ENCODE assay signal across 8 mouse cellular contexts in the genomic region with DNA sequence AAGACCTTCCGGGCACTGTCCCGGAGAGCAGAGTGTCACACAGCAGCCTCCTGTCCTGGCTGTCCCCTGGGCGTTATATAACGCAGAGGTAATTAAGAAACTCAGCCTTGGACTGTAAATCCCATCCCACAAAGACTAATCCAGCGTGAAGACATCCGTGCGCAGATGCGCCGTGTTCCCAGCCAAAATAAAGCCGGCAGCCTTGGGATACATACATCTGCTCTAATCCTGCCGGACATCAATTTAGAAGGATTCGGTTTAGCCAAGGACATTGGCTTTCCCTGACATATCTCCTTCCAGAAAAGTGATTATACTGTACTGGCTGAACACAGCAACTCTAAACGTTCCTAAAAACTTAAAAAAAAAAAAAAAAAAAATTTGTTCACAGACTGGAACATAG. TPM values are rescaled to one million over a fixed set of nuclear protein-coding genes. Genes with fewer than 3 reads are reported as not detected.
A peak's percentile ranks its signal among the peaks of the same experiment; 100 is the strongest.
DNase-seq lines count a peak whose midpoint lies in the region; ATAC-seq lines count a peak whose summit lies in the region.

No protein-coding gene starts in this region.

- H3K4me1 ChIP-seq in heart, embryonic 13.5 days: peaks cover 19% of the 10 kb centered on the region
- H3K4me1 ChIP-seq in embryonic facial prominence, embryonic 10.5 days: peaks cover 31% of the 10 kb centered on the region
- H3K4me1 ChIP-seq in hindbrain, embryonic 14.5 days (replicated peaks; ENCODE audit: control insufficient read depth, insufficient read depth, low read length): 0 out of 2 replicates have a peak, but pooled peaks cover 4% of the 10 kb centered on the region

- 72% methylated on average over 13 of the region's 13 CpGs for WGBS in heart, embryonic 13.5 days
- 50% methylated on average over 13 of the region's 13 CpGs for WGBS in embryonic facial prominence, embryonic 10.5 days
- WGBS in hindbrain, embryonic 14.5 days: 32% methylated on average over 13 of the region's 13 CpGs

- H3K27me3 ChIP-seq in heart, embryonic 13.5 days (replicated peaks): no peaks in the 10 kb centered on the region
- H3K27me3 ChIP-seq in embryonic facial prominence, embryonic 10.5 days (replicated peaks; ENCODE audit: low read depth, poor library complexity, severe bottlenecking): no peaks in the 10 kb centered on the region
- H3K27me3 ChIP-seq in hindbrain, embryonic 14.5 days (ENCODE audit: control insufficient read depth, insufficient read depth, low read length): no peaks in the 10 kb centered on the region

- H3K36me3 ChIP-seq in heart, embryonic 13.5 days: no peaks in the 10 kb centered on the region
- no peaks in the 10 kb centered on the region for H3K36me3 ChIP-seq in embryonic facial prominence, embryonic 10.5 days (replicated peaks)
- no peaks in the 10 kb centered on the region for H3K36me3 ChIP-seq in hindbrain, embryonic 14.5 days (replicated peaks; ENCODE audit: control insufficient read depth, insufficient read depth)

- H3K4me3 ChIP-seq in heart, embryonic 13.5 days: no peak overlapping the region
- H3K4me3 ChIP-seq in embryonic facial prominence, embryonic 10.5 days: no peak overlapping the region
- H3K4me3 ChIP-seq in hindbrain, embryonic 14.5 days (replicated peaks; ENCODE audit: low read length): no peak overlapping the region

- no peaks in the 10 kb centered on the region for H3K9me3 ChIP-seq in heart, embryonic 13.5 days
- no peaks in the 10 kb centered on the region for H3K9me3 ChIP-seq in embryonic facial prominence, embryonic 10.5 days
- no peaks in the 10 kb centered on the region for H3K9me3 ChIP-seq in hindbrain, embryonic 14.5 days (ENCODE audit: control insufficient read depth, low read length)

- DNase-seq in heart, postnatal 14 days: no peak
- DNase-seq in embryonic facial prominence, embryonic 10.5 days (ENCODE audit: low spot score): peak; percentile 32
- no peak for DNase-seq in hindbrain, embryonic 14.5 days (ENCODE audit: low spot score)
- DNase-seq in neural tube, embryonic 10.5 days (ENCODE audit: extremely low spot score, low spot score): peak; percentile 40
- no peak for DNase-seq in urinary bladder, adult 18-20 months (ENCODE audit: low spot score in 2 of 2)
- DNase-seq in heart, adult 9 months (ENCODE audit: low spot score in 2 of 2): no peak
- no peak for DNase-seq in testis, postnatal 10 days (ENCODE audit: low spot score)

- no peak overlapping the region for H3K4me2 ChIP-seq in heart, embryonic 13.5 days
- peak overlapping the region; percentile 27 for H3K4me2 ChIP-seq in hindbrain, embryonic 14.5 days (replicated peaks)

- H3K27ac ChIP-seq in heart, embryonic 13.5 days (replicated peaks): no peak overlapping the region
- H3K27ac ChIP-seq in embryonic facial prominence, embryonic 10.5 days (replicated peaks): peak overlapping the region; percentile 70
- H3K27ac ChIP-seq in hindbrain, embryonic 14.5 days: no peak overlapping the region

- intact Hi-C loops in heart, postnatal 14 days (cut with DNase I): loop anchor here (1.0 kb wide), 1 partner anchor 342 kb away; no protein-coding TSS in a partner anchor

- 0 out of 2 replicates have a peak overlapping the region, but pooled peaks have one; percentile 24 for H3K9ac ChIP-seq in heart, embryonic 13.5 days
- 0 out of 2 replicates have a peak overlapping the region, but pooled peaks have one; percentile 44 for H3K9ac ChIP-seq in hindbrain, embryonic 14.5 days

- ATAC-seq in heart, embryonic 13.5 days (ENCODE audit: extremely low read depth, insufficient number of reproducible peaks, low FRiP score, low TSS enrichment): no peak
- ATAC-seq in hindbrain, embryonic 14.5 days (ENCODE audit: low FRiP score): 0 out of 2 replicates have a peak, but pooled peaks have one; percentile 22

RNA-seq across cellular contexts. Expression of a gene that starts 45.0 kb away (rescaled TPM):
- polyA plus RNA-seq in heart, embryonic 13.5 days (2015; fragmentation: Nextera tagmentation; extraction: Ambion mirVana): 50.1 and 52.5 TPM in 2 replicates
- total RNA-seq in heart, postnatal 14 days (2021): 10 to 100 TPM; 48.0 to 55.1 TPM
- polyA plus RNA-seq in embryonic facial prominence, embryonic 10.5 days (2016; fragmentation: Nextera tagmentation; extraction: Ambion mirVana): 16.8 and 18.3 TPM in 2 replicates
- polyA plus RNA-seq in hindbrain, embryonic 14.5 days (2014; fragmentation: Nextera tagmentation; extraction: Ambion mirVana): 9.0 and 9.7 TPM in 2 replicates

Comparison
In these comparisons a context has a peak if more than half of its experiments do, and no peak if none do; other contexts are left out.
1. DNase-seq: peak in embryonic facial prominence, embryonic 10.5 days (single experiment) and neural tube, embryonic 10.5 days (single experiment); none in heart, postnatal 14 days (0 of 2), hindbrain, embryonic 14.5 days (single experiment), urinary bladder, adult 18-20 months (0 of 2), heart, adult 9 months (0 of 2) and testis, postnatal 10 days (single experiment).